Mouse (Mus musculus): ENCODE data around the gene Bach2. TPM values are rescaled to one million over a fixed set of nuclear protein-coding genes. Genes with fewer than 3 reads are reported as not detected.

Gene Bach2
- polyA plus RNA-seq, 1 experiment, result 0.11 TPM

DNA sequence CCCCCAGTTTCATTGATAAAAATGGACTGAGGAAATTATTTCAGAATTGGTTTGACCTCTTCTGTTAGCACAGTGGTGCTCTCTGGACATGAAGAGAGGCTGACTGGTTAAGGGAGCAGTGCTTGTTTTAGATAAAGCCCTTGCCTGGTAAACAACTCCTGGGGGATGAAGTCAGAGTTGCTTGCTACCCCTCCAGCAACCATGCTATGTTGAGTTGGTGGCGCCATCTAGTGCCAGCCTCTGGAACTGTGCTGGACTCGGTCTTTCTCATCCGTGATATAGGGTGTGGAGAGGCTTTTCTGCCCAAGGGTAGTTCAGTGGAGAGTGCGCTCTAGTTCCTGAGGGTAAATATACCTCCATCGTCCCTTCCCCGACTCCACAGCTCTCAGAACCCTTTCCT is 9.6 kb downstream of the Bach2 start:
- no peaks in the 10 kb centered on the region for H3K27me3 ChIP-seq (ENCODE audit: control insufficient read depth, insufficient read depth, insufficient read length)
- no peaks in the 10 kb centered on the region for H3K79me3 ChIP-seq (ENCODE audit: low read depth)
- TF ChIP-seq CEBPB (IDR thresholded peaks at IDR 0.05; ENCODE audit: low read depth), result no peak
- TF ChIP-seq MYOD1 (IDR thresholded peaks at IDR 0.05; ENCODE audit: control insufficient read depth, insufficient read length, low read depth), result no peak
- TF ChIP-seq MYOG (IDR thresholded peaks at IDR 0.05; ENCODE audit: control insufficient read depth, extremely low read depth, insufficient read length), result no peak
- TF ChIP-seq FOSL1 (IDR thresholded peaks at IDR 0.05; ENCODE audit: insufficient read depth, low read length, poor library complexity, severe bottlenecking), result no peak
- TF ChIP-seq CTCF (IDR thresholded peaks at IDR 0.05; ENCODE audit: control insufficient read depth, insufficient read depth, insufficient read length), result peak; percentile 83
- TF ChIP-seq MAX (IDR thresholded peaks at IDR 0.05), result no peak
- no peak for TF ChIP-seq USF1 (IDR thresholded peaks at IDR 0.05; ENCODE audit: low read depth)
- no peak overlapping the region for H3K4me3 ChIP-seq (ENCODE audit: insufficient read depth, poor library complexity, severe bottlenecking)
- H3ac ChIP-seq (ENCODE audit: control insufficient read depth, insufficient read length, low read depth), result no peak overlapping the region
- no peaks in the 10 kb centered on the region for H3K79me2 ChIP-seq (ENCODE audit: control insufficient read depth, insufficient read depth)
- H3K36me3 ChIP-seq (ENCODE audit: control insufficient read depth, insufficient read depth), result no peaks in the 10 kb centered on the region

DNA sequence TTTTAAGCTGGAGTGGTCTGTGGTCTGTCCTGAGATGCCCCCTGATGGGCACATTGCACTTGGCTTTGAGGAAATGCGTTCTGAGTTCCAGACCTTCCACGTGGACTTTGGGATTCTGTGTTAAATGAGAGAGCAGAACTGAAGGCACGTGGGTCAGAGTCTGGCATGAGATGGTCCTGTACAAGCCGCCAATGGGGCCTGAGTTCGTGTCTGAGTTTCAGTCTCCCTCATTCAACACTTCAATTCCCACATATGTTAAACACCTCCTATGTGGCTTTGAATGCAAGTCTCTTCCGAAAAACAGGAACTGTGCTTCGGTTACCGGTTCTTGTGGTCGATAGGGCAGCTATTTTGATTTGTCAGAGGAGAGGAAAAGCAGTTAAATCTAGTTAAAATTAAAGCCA is 10.4 kb downstream of the Bach2 start:
- H3K27me3 ChIP-seq (ENCODE audit: control insufficient read depth, insufficient read depth, insufficient read length), result no peaks in the 10 kb centered on the region

DNA sequence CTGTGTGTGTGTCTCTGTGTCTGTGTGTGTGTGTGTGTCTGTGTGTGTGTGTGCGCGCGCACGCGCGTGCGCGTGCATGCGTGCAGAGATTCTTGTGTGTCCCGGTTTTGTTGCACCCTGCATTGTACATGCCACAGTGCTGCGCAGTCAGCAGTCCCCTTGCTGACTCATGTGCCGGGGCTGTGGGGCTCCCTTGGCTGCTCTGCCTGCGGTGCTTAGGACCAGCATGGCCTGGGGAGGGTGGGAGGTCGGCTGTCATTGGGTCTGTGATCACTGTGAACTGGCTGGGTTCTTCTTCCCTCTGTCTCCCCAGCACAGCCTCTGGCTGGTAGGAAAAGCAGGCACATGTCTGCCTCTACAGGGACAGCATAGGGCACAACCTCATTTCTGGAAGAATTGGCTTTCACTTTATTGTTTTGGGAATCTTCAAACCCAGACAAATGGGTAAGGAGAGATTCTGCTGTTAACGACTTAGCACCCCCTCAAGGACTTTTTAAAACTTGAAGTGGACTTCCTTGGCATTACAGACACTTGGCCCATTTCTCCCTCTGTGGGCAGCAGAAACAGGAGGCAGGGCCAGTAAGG is 11.2 kb downstream of the Bach2 start:
- Histone ChIP-seq H3ac (ENCODE audit: control insufficient read depth, insufficient read length, low read depth) (peak overlapping the region; percentile 20), H3K27me3 (ENCODE audit: control insufficient read depth, insufficient read depth, insufficient read length) (no peaks in the 10 kb centered on the region), H3K4me3 (ENCODE audit: insufficient read depth, poor library complexity, severe bottlenecking) (no peak overlapping the region), H3K36me3 (ENCODE audit: control insufficient read depth, insufficient read depth) (no peaks in the 10 kb centered on the region), H3K79me2 (ENCODE audit: control insufficient read depth, insufficient read depth) (no peaks in the 10 kb centered on the region), H3K79me3 (ENCODE audit: low read depth) (no peaks in the 10 kb centered on the region)
- TF ChIP-seq CTCF (IDR thresholded peaks at IDR 0.05; ENCODE audit: control insufficient read depth, insufficient read depth, insufficient read length), result no peak
- TF ChIP-seq CEBPB (IDR thresholded peaks at IDR 0.05; ENCODE audit: low read depth), result no peak
- TF ChIP-seq USF1 (IDR thresholded peaks at IDR 0.05; ENCODE audit: low read depth), result no peak
- no peak for TF ChIP-seq MAX (IDR thresholded peaks at IDR 0.05)
- TF ChIP-seq MYOD1 (IDR thresholded peaks at IDR 0.05; ENCODE audit: control insufficient read depth, insufficient read length, low read depth), result no peak
- TF ChIP-seq FOSL1 (IDR thresholded peaks at IDR 0.05; ENCODE audit: insufficient read depth, low read length, poor library complexity, severe bottlenecking), result no peak
- TF ChIP-seq MYOG (IDR thresholded peaks at IDR 0.05; ENCODE audit: control insufficient read depth, extremely low read depth, insufficient read length), result no peak

More for the DNA sequence above, 10.4 kb downstream of the Bach2 start:
- Histone ChIP-seq H3K79me2 (ENCODE audit: control insufficient read depth, insufficient read depth) (no peaks in the 10 kb centered on the region), H3K4me3 (ENCODE audit: insufficient read depth, poor library complexity, severe bottlenecking) (no peak overlapping the region), H3ac (ENCODE audit: control insufficient read depth, insufficient read length, low read depth) (no peak overlapping the region), H3K36me3 (ENCODE audit: control insufficient read depth, insufficient read depth) (no peaks in the 10 kb centered on the region), H3K79me3 (ENCODE audit: low read depth) (no peaks in the 10 kb centered on the region)
- TF ChIP-seq CTCF (IDR thresholded peaks at IDR 0.05; ENCODE audit: control insufficient read depth, insufficient read depth, insufficient read length), result no peak
- TF ChIP-seq CEBPB (IDR thresholded peaks at IDR 0.05; ENCODE audit: low read depth), result no peak
- no peak for TF ChIP-seq USF1 (IDR thresholded peaks at IDR 0.05; ENCODE audit: low read depth)
- no peak for TF ChIP-seq FOSL1 (IDR thresholded peaks at IDR 0.05; ENCODE audit: insufficient read depth, low read length, poor library complexity, severe bottlenecking)
- TF ChIP-seq MYOD1 (IDR thresholded peaks at IDR 0.05; ENCODE audit: control insufficient read depth, insufficient read length, low read depth), result no peak
- no peak for TF ChIP-seq MYOG (IDR thresholded peaks at IDR 0.05; ENCODE audit: control insufficient read depth, extremely low read depth, insufficient read length)
- no peak for TF ChIP-seq MAX (IDR thresholded peaks at IDR 0.05)

DNA sequence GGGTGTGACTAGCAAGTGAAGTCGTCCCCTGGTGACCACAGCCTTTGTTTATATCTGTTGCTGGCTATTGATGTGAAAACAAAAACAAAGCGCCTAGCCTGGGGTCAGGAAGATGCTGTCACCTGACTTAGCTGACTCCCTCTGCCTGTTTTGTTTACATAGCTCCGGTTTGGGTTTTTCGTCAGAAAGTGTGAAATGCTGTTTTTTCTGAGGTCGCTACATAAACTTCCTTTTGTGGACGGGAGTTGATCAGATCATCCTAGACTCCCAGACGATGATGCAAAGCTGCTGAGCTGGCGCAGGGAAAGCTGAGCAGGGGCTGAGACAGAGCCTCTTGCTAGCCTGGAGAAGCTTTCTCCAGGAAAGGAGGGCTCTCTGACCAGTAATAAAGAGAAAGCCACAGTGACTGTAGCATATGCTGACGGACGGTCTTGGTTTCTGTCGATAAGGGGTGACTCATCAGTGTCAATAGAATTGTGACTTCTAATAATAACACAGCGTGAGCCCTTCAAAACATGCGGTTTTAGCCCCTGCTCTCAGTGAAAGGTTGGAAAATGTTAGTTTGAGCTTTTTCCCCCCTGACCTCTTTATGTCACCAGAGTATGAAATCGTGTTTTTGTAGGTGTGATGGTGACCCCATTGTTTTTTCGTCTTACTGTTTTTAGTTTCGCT is 11.9 kb downstream of the Bach2 start:
- H3K36me3 ChIP-seq (ENCODE audit: control insufficient read depth, insufficient read depth), result no peaks in the 10 kb centered on the region
- H3K79me2 ChIP-seq (ENCODE audit: control insufficient read depth, insufficient read depth), result no peaks in the 10 kb centered on the region
- no peaks in the 10 kb centered on the region for H3K27me3 ChIP-seq (ENCODE audit: control insufficient read depth, insufficient read depth, insufficient read length)
- no peak overlapping the region for H3K4me3 ChIP-seq (ENCODE audit: insufficient read depth, poor library complexity, severe bottlenecking)
- TF ChIP-seq FOSL1 (IDR thresholded peaks at IDR 0.05; ENCODE audit: insufficient read depth, low read length, poor library complexity, severe bottlenecking) (peak; percentile 52), MYOD1 (IDR thresholded peaks at IDR 0.05; ENCODE audit: control insufficient read depth, insufficient read length, low read depth) (peak; percentile 36), MYOG (IDR thresholded peaks at IDR 0.05; ENCODE audit: control insufficient read depth, extremely low read depth, insufficient read length) (no peak), CEBPB (IDR thresholded peaks at IDR 0.05; ENCODE audit: low read depth) (peak; percentile 56), MAX (IDR thresholded peaks at IDR 0.05) (no peak)
- peak overlapping the region; percentile 20 for H3ac ChIP-seq (ENCODE audit: control insufficient read depth, insufficient read length, low read depth)
- H3K79me3 ChIP-seq (ENCODE audit: low read depth), result no peaks in the 10 kb centered on the region

DNA sequence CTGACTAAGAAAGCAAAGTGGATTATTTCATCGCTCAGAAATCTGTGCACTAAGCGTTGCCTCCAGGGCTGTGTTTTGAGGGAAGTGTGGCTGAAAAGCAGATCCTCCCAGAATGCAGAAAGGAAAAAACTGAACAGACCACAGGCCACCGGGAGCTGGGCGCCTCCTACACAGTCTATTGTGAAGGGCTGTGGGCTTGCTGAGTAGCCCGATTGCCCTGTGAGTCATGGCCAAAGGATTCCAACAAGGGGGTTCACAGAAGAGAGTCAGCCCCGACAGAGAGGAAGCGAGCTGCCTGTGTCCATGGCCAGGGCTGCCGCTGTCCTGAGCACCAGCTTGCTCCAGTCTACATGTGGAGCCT is 12.4 kb downstream of the Bach2 start:
- Histone ChIP-seq H3K79me2 (ENCODE audit: control insufficient read depth, insufficient read depth) (no peaks in the 10 kb centered on the region), H3K36me3 (ENCODE audit: control insufficient read depth, insufficient read depth) (no peaks in the 10 kb centered on the region), H3K27me3 (ENCODE audit: control insufficient read depth, insufficient read depth, insufficient read length) (no peaks in the 10 kb centered on the region), H3K79me3 (ENCODE audit: low read depth) (no peaks in the 10 kb centered on the region), H3K4me3 (ENCODE audit: insufficient read depth, poor library complexity, severe bottlenecking) (no peak overlapping the region), H3ac (ENCODE audit: control insufficient read depth, insufficient read length, low read depth) (peak overlapping the region; percentile 34)
- TF ChIP-seq CEBPB (IDR thresholded peaks at IDR 0.05; ENCODE audit: low read depth), result no peak
- TF ChIP-seq USF1 (IDR thresholded peaks at IDR 0.05; ENCODE audit: low read depth), result no peak
- TF ChIP-seq FOSL1 (IDR thresholded peaks at IDR 0.05; ENCODE audit: insufficient read depth, low read length, poor library complexity, severe bottlenecking), result peak; percentile 48
- no peak for TF ChIP-seq MYOG (IDR thresholded peaks at IDR 0.05; ENCODE audit: control insufficient read depth, extremely low read depth, insufficient read length)
- TF ChIP-seq MYOD1 (IDR thresholded peaks at IDR 0.05; ENCODE audit: control insufficient read depth, insufficient read length, low read depth), result no peak
- no peak for TF ChIP-seq CTCF (IDR thresholded peaks at IDR 0.05; ENCODE audit: control insufficient read depth, insufficient read depth, insufficient read length)

All from C2C12 (cell line).